Mouse (Mus musculus): ENCODE measurements around the gene Frmd7.

Gene Frmd7

GRCm38 (mm10) chrX:50942610-50943009 lies at the start of gene Frmd7:
Frmd7 (minus strand) TSS chrX:50942710.
- no peak for DNase-seq (ENCODE audit: low spot score)

- no peak for DNase-seq (ENCODE audit: low spot score)
Measured at GRCm38 (mm10) chrX:50991324-50991723, 48.8 kb upstream of the Frmd7 start.

GRCm38 (mm10) chrX:50989940-50990339 lies 47.4 kb upstream of the Frmd7 start:
- no peak for DNase-seq (ENCODE audit: low spot score)

GRCm38 (mm10) chrX:50988581-50988980 lies 46.1 kb upstream of the Frmd7 start:
- DNase-seq (ENCODE audit: low spot score) = no peak

GRCm38 (mm10) chrX:50978428-50978827 lies 35.9 kb upstream of the Frmd7 start:
- no peak for DNase-seq (ENCODE audit: low spot score)

GRCm38 (mm10) chrX:50972145-50972544 lies 29.6 kb upstream of the Frmd7 start:
- no peak for DNase-seq (ENCODE audit: low spot score)

- no peak for DNase-seq (ENCODE audit: low spot score)
Measured at GRCm38 (mm10) chrX:50969907-50970306, 27.4 kb upstream of the Frmd7 start.

- DNase-seq (ENCODE audit: low spot score) = no peak
Measured at GRCm38 (mm10) chrX:50968157-50968932, 25.8 kb upstream of the Frmd7 start.

GRCm38 (mm10) chrX:50965157-50965556 lies 22.6 kb upstream of the Frmd7 start:
- no peak for DNase-seq (ENCODE audit: low spot score)

- DNase-seq (ENCODE audit: low spot score) = no peak
Measured at GRCm38 (mm10) chrX:50962955-50963354, 20.4 kb upstream of the Frmd7 start.

GRCm38 (mm10) chrX:50948633-50949032 lies 6.1 kb upstream of the Frmd7 start:
- no peak for DNase-seq (ENCODE audit: low spot score)

- DNase-seq (ENCODE audit: low spot score) = no peak
Measured at GRCm38 (mm10) chrX:50948116-50948515, 5.6 kb upstream of the Frmd7 start.

GRCm38 (mm10) chrX:50937117-50937516 lies 5.4 kb downstream of the Frmd7 start:
- DNase-seq (ENCODE audit: low spot score) = no peak

GRCm38 (mm10) chrX:50930309-50930708 lies 12.2 kb downstream of the Frmd7 start:
- no peak for DNase-seq (ENCODE audit: low spot score)

- DNase-seq (ENCODE audit: low spot score) = no peak
Measured at GRCm38 (mm10) chrX:50926893-50927545, 15.5 kb downstream of the Frmd7 start.

GRCm38 (mm10) chrX:50924629-50925364 lies 17.7 kb downstream of the Frmd7 start:
- no peak for DNase-seq (ENCODE audit: low spot score)

- no peak for DNase-seq (ENCODE audit: low spot score)
Measured at GRCm38 (mm10) chrX:50918754-50919153, 23.8 kb downstream of the Frmd7 start.

GRCm38 (mm10) chrX:50917389-50917788 lies 25.1 kb downstream of the Frmd7 start:
- DNase-seq (ENCODE audit: low spot score) = no peak

- DNase-seq (ENCODE audit: low spot score) = no peak
Measured at GRCm38 (mm10) chrX:50909915-50910314, 32.6 kb downstream of the Frmd7 start.

- DNase-seq (ENCODE audit: low spot score) = no peak
Measured at GRCm38 (mm10) chrX:50903497-50903896, 39.0 kb downstream of the Frmd7 start.

- no peak for DNase-seq (ENCODE audit: low spot score)
Measured at GRCm38 (mm10) chrX:50887999-50888398, 54.5 kb downstream of the Frmd7 start.

- DNase-seq (ENCODE audit: low spot score) = no peak
Measured at GRCm38 (mm10) chrX:50874246-50875002, 68.1 kb downstream of the Frmd7 start.
